Mouse (Mus musculus): Measurements from ENCODE around the gene 5330417H12Rik. TPM values are rescaled to one million over a fixed set of nuclear protein-coding genes. Genes with fewer than 3 reads are reported as not detected.

The 5330417H12Rik gene
- not detected for polyA plus RNA-seq (2014; fragmentation: Illumina TruSeq; extraction: RNeasy Lipid Tissue Mini Kit (QIAGEN cat#74804); ENCODE audit: low read depth, low replicate concordance)

DNA sequence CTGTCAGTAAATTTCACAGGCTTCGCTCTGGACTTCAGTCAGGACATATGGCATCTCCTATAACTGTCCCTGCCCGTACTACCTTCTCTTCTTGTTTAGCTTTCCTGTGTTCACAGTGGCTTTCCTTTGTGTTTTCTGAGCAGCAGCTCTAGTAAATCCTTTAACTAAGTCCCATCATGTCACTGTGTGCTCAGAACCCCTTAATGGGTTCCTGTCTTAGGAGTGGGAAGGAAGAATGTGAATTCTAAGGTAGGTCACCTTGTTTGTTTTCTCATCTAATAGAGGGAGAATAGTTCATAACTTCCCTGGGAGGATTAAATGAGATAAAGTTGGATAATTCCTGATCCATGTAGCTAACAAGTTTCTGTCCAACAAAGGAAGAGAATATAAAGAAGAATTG lies at the start of gene 5330417H12Rik:
Gene 5330417H12Rik (minus strand): TSS at position 101 of the 400 bp plus-strand sequence.

DNA sequence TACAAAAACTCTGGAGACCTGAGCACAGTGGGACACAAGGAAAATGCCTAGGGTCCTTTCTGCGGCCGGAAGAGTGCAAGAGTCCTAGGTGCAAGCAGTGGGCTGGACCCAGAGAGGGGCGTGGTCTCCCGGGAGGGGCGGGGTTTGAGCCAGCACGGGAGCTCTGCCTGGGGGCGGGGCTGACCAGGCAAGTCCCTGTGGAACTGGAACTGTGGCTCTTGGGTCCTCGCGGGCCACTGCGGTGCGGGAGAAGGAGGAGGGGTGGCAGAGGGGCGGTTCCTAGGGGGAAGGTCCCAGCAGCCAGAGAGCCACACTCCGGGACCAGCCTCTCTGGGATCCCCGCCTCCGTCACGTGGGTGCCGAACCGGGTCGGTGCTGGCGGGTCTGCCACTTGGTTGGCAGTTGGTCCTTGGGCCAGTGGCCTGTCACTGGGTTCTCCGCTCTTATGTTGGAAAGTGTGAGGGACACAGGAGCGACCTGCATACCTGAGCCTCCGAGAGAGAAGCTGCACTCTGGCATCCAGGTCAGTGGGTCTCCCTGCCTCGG lies 30.0 kb downstream of the 5330417H12Rik start, which contains the start of gene Ppfibp2:
Gene Ppfibp2 (plus strand): TSS at position 351 of the 546 bp plus-strand sequence.

Other genes with a start within 250 kb of the 5330417H12Rik start
- gene Olfml1, start 57.7 kb downstream of the 5330417H12Rik start, polyA plus RNA-seq (2014; fragmentation: Illumina TruSeq; extraction: RNeasy Lipid Tissue Mini Kit (QIAGEN cat#74804); ENCODE audit: low read depth, low replicate concordance) = 11.8 TPM
- gene Ppfibp2, start 30.0 kb downstream of the 5330417H12Rik start, polyA plus RNA-seq (2014; fragmentation: Illumina TruSeq; extraction: RNeasy Lipid Tissue Mini Kit (QIAGEN cat#74804); ENCODE audit: low read depth, low replicate concordance) = 9.2 TPM
- not detected for gene Cyb5r2, start 132.9 kb upstream of the 5330417H12Rik start, polyA plus RNA-seq (2014; fragmentation: Illumina TruSeq; extraction: RNeasy Lipid Tissue Mini Kit (QIAGEN cat#74804); ENCODE audit: low read depth, low replicate concordance)
- not detected for gene Ovch2, start 176.0 kb upstream of the 5330417H12Rik start, polyA plus RNA-seq (2014; fragmentation: Illumina TruSeq; extraction: RNeasy Lipid Tissue Mini Kit (QIAGEN cat#74804); ENCODE audit: low read depth, low replicate concordance)
- gene Olfr467, start 187.1 kb upstream of the 5330417H12Rik start, polyA plus RNA-seq (2014; fragmentation: Illumina TruSeq; extraction: RNeasy Lipid Tissue Mini Kit (QIAGEN cat#74804); ENCODE audit: low read depth, low replicate concordance) = not detected
- not detected for gene Olfr469, start 200.4 kb upstream of the 5330417H12Rik start, polyA plus RNA-seq (2014; fragmentation: Illumina TruSeq; extraction: RNeasy Lipid Tissue Mini Kit (QIAGEN cat#74804); ENCODE audit: low read depth, low replicate concordance)
- not detected for gene Olfr470, start 222.3 kb upstream of the 5330417H12Rik start, polyA plus RNA-seq (2014; fragmentation: Illumina TruSeq; extraction: RNeasy Lipid Tissue Mini Kit (QIAGEN cat#74804); ENCODE audit: low read depth, low replicate concordance)

Data from liver, adult 10 weeks (tissue).